Mouse (Mus musculus): ENCODE data around the gene Mmd2.

Mmd2 gene

DNA sequence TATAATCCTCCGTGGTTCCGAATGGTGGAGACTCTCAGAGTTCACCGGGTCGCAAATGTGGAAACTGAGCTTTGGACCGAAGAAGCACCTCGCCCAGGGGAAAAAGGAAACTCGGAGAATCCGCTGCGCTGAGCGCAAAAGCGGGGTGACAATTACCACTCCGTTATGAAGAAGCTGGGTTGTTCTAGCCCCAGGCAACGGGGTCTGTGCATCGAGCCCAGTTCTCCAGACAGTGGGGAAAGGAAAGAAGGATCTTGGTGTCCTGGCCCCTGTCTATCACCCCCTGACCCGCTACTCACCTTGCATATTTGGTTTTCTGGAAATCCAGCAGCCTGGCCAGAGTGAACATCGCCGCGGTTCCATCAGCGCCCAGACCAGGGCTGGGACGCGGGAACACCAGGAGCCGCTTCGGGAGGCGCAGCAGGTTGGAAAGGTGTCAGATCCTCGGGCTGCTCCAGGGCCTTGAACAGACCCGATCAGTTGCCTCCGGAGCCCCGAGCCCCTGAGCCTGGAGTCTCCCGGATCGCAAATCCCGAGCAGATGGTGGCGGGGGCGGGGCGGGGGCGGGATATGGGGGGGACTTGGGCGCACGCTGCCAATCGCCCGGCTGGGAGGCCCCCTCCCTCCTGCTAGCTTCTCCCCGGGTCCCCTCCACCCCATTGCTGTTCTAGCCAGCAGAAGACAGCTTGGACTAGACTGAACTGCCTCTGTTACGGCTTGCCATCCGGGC, at the start of gene Mmd2:
Gene Mmd2, minus strand, starts transcription at position 542 of the 730 bp plus-strand sequence.
- peak; percentile 73 for DNase-seq

DNA sequence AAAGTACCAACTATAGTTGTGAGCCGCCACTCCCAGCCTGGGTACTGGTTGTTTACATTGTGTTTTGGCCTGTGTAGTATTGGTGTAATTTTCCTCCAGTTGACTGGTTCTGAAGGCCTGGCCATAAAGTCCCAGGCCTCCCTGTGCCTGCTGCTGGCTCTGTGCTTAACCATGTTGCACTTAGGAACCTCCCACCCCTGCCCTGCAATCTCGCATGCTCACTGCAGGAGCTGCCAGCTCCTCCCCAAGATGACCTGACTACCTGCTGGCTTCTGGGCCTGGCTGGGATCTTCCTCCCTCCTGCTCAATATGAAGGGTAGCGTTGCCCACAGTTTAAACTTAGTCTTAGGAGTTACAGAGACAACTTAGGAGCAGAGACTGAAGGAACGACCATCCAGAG, 43.7 kb upstream of the Mmd2 start:
- DNase-seq: no peak

DNA sequence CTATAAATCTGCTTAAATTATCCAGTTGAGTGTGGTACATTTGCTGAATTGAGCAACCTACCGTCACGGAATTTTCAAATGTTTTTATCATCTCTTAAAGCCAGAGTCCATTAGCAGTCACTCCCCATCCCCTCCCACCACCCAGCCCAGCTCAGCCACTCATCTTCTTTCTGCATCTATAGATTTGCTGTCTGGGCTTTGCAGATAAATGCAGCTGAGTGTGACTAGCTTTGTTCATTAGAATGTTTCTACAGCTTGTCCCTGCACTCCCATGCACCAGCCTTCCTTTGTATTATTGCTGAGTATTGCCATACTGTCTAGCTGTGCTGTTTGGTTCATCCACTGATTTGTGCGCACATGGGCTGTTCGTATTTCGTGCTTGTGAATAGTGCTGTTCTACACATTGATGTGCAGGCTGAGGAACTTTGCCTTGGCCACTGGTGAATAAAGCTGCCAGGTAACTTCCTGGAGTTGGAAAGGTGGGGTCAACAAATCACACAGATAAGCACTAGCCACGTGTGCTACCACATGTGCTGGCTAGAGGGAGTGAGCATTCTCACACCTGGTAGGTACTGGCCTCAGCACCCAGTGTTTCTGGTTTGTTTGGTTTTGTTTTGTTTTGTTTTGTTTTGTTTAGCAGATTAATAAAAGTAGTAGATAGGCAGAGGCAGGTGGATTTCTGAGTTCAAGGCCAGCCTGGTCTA, 42.3 kb upstream of the Mmd2 start:
- DNase-seq: no peak

DNA sequence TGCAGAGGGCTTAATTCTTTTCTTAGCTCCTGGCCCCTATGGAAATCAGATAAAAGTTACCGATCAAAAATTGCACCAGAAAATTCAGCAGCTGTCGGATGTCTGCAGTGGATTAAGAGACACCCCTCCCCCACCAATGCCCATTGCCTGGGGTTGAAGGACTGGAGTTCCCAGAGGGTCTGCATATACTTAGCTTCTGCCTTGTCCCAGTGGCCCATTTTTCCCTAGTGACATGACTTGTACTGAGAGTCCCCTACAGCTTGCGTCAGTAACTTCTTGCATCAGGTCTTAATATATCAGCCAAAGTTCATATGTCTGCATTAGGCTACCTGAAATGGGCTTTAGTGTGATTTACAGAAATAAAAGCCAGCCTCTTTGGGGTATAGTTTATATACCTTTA, 41.8 kb upstream of the Mmd2 start:
- DNase-seq: no peak

DNA sequence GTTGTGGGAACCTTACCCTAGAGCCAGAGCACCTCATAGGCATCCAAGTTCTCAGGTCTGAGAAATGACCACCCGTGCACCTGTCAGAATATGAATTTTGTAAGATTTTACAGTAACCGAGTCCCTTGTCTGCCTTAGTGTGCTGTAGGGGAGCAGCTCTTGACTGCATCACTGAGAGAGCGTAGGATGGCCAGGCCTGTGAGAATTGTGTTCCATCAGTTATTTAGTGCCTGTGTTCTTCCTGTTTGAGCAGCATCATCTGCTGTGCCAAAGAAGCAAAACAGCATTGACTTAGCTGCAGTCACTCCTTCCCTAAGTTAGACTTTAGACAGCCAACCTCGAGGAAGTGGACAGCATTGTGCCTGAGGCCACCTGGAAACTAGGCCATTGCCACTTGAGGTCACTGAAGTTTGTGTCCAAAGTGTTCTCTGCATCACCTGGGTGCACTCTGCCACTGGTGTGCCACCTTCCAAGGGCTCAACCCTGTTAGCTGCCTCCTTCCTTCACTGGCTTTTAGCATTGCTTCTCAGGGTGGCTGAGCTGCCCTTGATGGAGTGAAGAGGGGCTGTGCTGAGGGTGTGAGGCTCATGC, 41.0 kb upstream of the Mmd2 start:
- DNase-seq: no peak

DNA sequence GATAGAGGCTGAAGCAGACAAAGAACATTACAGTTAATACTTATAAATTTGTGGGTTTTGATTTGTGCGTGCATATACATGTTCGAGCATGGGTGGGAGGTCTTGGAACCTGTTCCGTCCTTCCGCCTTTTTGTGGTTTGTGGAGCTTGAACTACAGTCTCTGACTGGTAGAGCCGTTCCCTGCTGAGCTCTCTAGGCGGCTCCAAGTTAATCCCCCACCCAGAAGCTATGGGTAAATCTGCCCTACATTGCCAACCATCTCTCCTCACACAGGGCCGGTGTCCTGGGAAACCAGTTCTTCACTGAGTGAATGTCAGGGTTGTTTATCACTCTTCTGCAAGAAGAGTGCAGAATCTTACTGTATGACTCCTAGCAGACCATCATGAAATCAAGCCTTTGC, 39.6 kb upstream of the Mmd2 start:
- no peak for DNase-seq

DNA sequence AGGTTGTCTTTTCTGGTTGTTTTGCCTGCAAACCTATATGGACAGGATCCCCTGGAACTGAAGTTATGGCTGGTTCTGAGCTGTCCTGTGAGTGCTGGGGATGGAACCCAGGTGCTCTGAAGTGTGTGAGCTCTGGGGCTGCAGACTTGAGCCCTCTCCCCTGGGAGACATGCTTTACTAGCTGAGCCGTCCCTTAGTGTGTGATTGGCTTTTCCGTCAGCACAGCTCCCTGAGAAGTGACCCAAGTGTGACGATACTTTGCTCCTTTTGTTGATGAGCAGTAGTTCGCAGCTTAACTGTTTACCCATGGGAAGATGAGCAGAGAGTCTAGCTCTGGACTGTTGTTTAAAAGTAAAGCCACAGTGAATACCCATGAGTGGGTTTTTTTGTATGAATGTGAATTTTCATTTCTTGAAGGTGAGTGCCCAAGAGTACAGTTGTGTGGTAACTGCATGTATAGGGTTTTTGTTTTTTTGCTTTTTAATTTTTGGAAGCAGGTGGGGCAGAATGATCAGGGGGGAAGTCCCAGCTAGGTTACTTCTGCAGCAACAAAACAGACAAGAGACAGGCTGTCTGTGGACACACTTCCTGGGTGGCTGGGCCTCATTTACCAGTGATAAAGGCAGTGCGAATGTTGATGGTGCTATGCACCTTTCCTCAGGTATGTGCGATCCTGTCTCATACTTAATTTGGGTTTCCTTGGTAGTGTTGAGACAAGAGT, 32.9 kb upstream of the Mmd2 start:
- DNase-seq: no peak

DNA sequence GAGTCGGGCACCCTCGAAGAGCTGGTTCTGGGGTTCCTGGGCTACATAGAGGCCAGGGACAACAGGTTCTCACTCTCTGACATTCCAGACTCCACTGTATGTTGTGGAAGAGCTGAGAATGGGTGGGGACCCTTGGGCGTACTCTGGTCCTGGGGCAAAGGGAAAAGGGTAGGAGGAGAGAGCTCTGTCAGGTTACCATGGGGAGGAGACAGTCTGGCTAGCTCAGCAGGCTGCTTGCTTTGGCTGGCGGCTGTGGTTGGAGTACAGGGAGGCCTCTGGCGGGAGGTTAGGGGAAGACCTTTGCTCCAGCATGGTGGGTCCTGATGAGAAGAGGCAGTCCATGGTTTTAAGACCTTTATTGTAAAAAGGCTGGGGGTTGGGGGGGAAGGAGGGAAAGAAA, 31.5 kb upstream of the Mmd2 start:
- no peak for DNase-seq

DNA sequence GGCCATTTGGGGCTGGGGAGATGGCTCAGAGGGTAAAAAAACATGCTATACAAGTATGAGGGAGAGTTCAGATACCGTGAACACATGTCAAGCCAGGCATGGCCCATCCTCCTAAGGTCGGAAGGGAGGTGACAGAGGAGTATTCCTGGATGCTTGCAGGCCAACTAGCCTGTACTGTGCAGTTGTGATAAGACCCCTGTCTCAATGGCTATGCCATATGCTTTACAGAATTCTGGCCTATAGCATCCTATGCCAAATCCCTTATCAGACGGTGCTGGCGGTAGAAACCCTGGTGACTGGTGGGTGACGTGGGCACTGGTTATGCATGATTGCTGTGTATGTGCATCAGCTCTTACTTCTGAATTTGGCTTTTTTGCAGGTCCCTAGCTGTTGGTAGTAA, 29.2 kb upstream of the Mmd2 start:
- DNase-seq: no peak

DNA sequence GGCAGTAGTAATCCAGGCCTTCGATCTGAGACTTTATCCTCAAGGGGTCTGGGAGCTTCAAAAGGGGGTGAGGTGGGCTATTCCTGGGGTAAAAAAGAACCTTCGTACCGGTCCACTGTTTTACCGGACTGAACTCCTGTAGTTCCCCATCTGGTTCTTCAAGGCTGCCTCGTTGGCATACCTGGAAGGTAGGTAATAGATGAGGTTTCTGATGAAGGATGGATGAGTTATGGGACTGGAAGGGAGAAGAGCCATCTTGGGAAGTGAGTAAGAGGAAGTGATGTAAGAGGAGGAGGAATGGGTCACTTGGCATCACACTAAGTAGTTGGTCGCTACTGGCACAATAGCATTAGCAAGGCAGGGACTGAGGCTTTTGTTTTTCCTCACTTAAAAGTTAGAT, 21.6 kb upstream of the Mmd2 start:
- DNase-seq: no peak

DNA sequence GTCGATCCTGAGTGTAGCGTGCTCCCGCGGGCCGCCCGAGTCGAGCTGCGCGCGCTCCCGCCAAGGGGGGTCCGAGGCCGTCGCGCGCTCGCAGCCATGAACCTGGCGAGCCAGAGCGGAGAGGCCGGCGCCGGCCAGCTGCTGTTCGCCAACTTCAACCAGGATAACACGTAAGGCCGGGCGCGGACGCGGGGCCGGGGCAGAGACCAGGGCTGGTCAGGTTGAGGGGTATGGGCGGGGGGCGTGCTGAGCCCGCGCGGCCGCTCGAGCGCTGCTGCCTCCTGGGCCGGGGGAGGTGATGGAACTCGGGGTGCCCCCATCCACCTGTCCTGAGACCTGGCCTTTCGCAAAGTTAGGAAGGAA, 21.0 kb upstream of the Mmd2 start:
- peak; percentile 16 for DNase-seq

DNA sequence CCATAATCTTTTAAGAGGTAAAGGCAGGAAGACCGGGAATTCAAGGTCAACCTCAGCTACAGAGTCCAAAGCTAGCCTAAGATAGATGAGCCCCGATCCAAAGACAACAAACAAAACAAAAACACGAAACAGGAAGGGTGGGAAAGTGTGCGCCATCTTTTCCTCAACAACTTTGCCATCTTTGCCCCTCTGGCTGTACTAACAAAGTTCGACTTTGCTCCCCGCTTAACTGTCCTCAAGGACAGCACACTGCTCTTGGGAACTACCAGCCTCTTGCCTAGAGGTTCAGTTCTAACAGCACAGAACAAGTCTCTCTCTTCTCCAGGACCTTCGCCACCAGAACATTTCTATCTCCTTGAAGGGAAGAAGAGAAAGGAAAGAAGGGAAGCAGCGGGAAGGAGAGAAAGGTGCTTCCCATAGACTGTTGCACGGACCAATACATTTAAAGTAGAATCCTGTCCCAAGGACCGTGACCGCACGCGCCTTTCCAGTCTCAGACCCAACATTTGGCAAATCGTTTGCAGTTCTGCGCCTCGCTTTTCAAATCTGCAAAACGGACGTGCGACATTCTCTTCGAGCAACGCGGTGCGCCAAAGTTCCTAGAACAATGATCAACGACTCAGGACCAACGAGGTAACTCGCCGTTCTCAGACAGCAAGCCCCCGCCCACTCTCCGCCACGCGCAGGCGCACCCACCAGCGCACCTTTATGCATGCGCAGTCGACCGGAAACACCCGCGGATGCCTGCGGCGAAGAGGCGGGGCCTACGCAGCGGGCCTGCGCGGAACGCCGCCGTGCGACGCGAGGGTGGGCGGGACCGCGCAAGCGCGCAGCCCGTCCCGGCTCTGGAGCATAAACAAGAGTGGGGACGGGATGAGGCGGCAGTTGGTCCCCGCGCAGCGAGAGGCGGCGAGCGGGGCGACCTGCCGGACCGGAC, 20.4 kb upstream of the Mmd2 start:
- DNase-seq: peak; percentile 94

DNA sequence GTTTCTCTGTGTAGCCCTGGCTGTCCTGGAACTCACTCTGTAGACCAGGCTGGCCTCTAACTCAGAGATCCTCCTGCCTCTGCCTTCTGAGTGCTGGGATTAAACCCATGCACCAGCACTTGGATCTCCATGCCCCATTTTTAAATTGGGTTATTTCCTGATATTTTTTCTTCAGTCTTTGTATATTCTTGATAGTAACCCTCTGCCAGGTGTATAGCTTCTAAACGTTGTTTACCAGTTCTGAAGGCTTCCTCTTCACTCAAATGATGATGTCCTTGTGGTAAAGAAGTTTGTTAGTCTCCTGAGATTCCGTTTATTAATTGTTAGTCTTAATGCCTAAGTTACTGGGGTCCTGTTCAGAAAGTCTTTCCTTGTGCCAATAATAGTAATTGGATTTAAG, 18.8 kb upstream of the Mmd2 start, which contains the start of gene Wipi2:
Gene Wipi2, plus strand, starts transcription at position 301 of the 400 bp plus-strand sequence.
- no peak for DNase-seq

DNA sequence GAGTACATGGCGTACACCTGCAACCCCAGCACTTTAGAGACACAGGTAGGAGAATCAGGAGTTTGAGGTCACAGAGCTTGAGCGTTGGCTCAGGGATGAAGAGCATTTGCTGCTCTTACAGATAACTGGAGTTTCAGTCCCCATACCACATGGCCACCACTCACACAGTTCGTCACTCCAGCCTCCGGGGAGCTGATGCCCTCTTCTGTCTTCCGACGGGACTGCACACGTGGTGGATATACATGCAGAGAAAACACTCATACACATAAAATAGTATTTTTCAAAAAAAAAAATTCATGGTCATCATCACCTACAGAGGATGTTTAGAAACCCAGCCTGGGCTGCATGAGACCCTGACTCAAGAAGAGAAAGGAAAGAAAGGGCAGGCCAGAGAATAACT, 14.5 kb upstream of the Mmd2 start:
- no peak for DNase-seq

DNA sequence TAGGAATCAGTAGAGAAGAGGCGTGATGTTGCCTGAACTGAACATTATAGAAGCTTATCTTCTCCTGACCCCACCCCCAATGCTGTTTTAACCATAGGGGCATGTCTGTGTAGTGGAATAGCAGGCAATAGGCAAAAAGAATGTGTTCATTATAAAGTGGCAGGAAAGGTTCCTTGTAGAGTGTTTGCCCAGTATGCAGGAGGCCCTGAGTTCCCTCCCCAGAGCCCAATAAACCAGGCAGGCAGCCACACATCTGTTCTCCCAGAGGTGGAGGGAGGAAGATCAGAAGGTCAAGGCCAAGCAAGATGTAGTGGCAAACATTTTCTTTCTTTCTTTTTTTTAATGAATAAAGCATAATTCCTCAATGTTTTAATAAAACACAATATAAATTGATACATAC, 13.5 kb upstream of the Mmd2 start:
- no peak for DNase-seq

DNA sequence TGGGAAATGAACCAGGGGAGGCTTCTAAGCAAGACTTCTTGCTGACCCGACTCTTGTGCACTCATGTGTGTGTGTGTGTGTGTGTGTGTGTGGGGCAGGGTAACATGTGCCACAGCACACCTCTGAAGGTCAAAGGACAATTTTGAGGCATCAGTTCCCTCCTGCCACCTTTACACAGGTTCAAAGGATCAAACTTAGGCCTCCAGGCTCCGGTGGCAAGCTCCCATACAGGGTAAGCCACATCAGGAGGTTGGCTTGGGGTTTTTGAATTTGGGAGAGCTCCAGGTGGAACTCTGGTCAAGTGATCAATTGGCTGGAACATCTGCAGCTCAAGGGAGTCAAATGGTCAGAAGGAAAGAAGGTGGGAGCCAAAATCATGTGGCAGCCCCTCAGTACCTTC, 12.8 kb upstream of the Mmd2 start:
- DNase-seq: no peak

DNA sequence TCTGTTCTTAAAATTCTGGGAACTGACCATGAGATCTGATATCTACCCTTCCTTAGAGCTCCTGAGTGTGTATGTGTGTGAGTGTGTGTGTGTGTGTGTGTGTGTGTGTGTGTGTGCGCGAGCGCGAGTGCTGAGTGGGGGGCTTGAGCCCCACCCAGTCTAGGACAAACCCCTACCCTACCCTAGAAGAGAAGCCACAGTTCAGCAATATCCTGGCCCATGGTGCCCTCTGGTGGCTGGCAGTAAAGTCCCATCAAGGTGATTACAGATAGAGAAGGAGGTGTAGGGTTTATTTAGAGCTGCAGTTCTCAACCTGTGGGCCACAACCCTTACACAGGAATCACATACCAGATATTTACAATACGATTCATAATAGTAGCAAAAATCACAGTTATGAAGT, 11.3 kb upstream of the Mmd2 start:
- DNase-seq: peak; percentile 62

DNA sequence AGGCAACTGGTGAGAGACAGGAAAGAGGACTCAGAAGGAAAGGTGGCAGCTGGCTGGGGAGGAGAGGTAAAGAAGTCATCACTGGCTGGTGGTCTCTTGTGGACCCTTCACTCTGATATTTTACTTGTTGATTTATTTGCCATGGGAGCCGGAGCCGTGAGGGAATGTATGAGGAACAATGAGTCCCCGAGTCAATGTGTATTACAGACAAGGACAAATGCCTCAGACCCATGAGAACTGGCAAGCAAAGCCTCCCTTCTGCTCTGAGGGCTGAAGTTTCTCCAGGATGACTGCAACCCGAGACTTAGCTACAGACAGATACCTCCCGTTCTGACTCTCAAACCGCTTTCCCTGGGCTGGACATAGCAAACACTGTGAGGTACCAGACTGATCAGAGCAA, 7.7 kb upstream of the Mmd2 start:
- no peak for DNase-seq

DNA sequence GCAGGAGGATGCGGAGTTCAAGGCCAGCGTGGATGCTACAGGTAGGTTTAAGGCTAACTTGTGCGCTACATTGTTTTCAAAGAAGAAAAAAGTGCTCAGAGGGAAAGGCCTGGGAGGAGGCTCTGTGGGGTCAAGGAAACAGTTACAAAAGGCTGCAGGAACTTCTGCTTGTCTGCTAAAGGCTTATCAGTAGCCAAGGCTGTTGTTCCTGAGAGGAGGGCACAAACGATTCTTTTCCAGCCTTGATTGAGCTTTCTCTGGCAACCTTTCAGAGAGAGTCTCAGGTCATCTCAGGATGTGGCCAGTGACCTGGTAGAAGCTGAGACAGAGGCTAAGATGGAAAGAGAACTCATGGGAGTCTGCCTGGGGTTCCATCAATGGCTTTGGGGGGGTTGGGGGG, 7.0 kb upstream of the Mmd2 start:
- no peak for DNase-seq

DNA sequence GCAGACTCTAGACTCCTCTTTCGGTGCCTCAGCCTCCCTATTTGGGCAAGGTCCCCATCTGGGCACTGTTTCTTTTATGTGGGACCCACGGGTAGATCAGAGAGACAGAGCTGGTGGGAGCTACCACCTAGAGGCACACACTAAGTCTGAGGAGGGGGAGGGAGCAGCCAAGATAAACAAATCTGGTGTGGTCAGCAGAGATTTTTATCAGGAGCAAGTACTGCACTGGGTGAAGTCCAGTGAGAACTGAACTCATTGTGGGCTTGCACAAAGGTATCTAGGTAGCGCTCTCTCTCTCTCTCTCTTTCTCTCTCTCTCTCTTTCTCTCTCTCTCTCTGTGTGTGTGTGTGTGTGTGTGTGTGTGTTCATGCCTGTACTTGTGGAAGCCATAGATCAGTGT, 5.9 kb upstream of the Mmd2 start:
- DNase-seq: no peak

DNA sequence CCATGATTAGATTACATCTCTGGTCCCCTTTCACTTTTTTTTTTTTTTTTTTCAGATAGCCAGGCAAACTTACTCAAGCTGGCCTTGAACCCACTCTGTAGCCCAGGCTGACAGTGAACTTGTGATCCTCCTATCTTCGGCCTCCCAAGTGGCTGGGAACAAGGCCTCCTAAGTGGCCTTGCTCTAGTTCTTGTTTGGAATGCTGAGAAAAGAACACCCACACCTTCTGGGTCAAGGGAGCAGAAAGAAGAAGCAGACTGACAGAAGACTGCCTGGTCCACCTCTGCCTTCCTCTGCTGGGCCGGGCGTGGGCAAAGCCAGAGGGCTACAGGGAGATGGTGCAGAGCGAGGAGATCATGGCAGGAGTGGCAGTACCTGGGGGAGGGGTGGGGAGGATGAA, 1.8 kb upstream of the Mmd2 start:
- DNase-seq: no peak

DNA sequence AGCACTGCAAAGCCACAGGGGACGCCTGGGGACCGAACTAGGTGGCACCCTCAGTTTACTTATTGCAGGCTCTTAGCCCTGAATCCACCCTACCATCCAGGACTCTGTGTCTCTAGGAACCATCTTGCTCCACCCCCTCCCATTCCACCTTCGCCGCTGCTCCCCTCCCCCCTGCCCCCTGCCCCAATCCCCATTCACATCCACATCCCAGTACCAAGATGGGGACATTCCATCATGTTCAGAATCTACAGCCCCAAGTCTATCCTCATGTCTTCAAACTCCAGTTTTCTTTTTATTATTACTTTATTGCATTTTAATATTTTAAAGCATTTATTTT, 357 bp upstream of the Mmd2 start:
- no peak for DNase-seq

DNA sequence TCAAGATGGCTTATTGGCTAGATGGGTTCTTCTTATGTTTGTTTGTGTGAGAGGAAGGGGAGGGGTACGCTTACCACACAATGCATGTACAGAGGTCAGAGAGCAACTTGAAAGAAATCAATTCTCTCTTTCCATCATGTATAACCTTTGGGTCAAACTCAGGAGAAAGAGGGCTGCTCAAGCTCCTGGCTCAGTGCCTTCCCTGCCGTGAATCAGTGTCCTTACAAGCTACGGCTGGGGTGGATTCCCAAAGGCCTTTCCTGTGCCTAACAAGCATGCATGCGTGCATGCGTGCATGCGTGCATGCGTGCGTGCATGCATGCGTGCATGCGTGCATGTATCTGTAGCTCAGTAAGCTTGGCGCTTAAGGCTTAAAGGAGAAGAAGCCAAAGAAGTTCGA, 3.3 kb downstream of the Mmd2 start:
- no peak for DNase-seq
